Mouse (Mus musculus): ENCODE measurements at regions not wholly inside any gene's neighbourhood (a gene's known extent, or its start where the extent isn't known, plus 50 kb on each side); places are given as distances from the start of the nearest gene placed in this dataset.
"Not testable (repeated sequence)": the region's sequence is repeated elsewhere in the genome, so short reads cannot be mapped to it uniquely, and the experiment has no call there.

- Histone ChIP-seq H3K9ac (ENCODE audit: low read length) (no peak overlapping the region), H3K4me2 (no peak overlapping the region), H3K9me3 (ENCODE audit: control insufficient read depth, low read length) (no peaks in the 10 kb centered on the region), H3K36me3 (ENCODE audit: control insufficient read depth, insufficient read depth, low read length) (no peaks in the 10 kb centered on the region), H3K27me3 (ENCODE audit: control insufficient read depth, insufficient read depth, low read length) (no peaks in the 10 kb centered on the region), H3K4me3 (ENCODE audit: low read depth, low read length) (no peak overlapping the region), H3K4me1 (ENCODE audit: control insufficient read depth, insufficient read depth, low read length) (no peaks in the 10 kb centered on the region), H3K27ac (ENCODE audit: low read depth, low read length) (no peak overlapping the region)
- DNase-seq (ENCODE audit: low spot score, missing footprints) (no peak), ATAC-seq (ENCODE audit: low FRiP score) (no peak)
These were observed 130.9 kb downstream of the Gmnc start for GRCm38 (mm10) chr16:26860566-26860965.

- Histone ChIP-seq H3K4me1 (ENCODE audit: control insufficient read depth, insufficient read depth, low read length) (no peaks in the 10 kb centered on the region), H3K27ac (ENCODE audit: low read depth, low read length) (no peak overlapping the region)
- 83% methylated on average over 1 of the region's 1 CpGs for WGBS
These were observed 142.3 kb downstream of the Gmnc start for GRCm38 (mm10) chr16:26849191-26849590.

GRCm38 (mm10) chr16:26827006-26827405 lies 164.4 kb downstream of the Gmnc start:
- DNase-seq (ENCODE audit: low spot score, missing footprints), result no peak
- 87% methylated on average over 3 of the region's 3 CpGs for whole genome bisulfite sequencing
- Histone ChIP-seq H3K9me3 (ENCODE audit: control insufficient read depth, low read length) (no peaks in the 10 kb centered on the region), H3K4me3 (ENCODE audit: low read depth, low read length) (no peak overlapping the region), H3K27ac (ENCODE audit: low read depth, low read length) (no peak overlapping the region), H3K9ac (ENCODE audit: low read length) (no peak overlapping the region), H3K27me3 (ENCODE audit: control insufficient read depth, insufficient read depth, low read length) (no peaks in the 10 kb centered on the region), H3K4me1 (ENCODE audit: control insufficient read depth, insufficient read depth, low read length) (no peaks in the 10 kb centered on the region), H3K36me3 (ENCODE audit: control insufficient read depth, insufficient read depth, low read length) (no peaks in the 10 kb centered on the region), H3K4me2 (no peak overlapping the region)
- no peak for ATAC-seq (ENCODE audit: low FRiP score)

More at GRCm38 (mm10) chr16:26849191-26849590, 142.3 kb downstream of the Gmnc start:
- ATAC-seq (ENCODE audit: low FRiP score), result no peak
- no peak overlapping the region for H3K4me3 ChIP-seq (ENCODE audit: low read depth, low read length)
- no peak overlapping the region for H3K9ac ChIP-seq (ENCODE audit: low read length)
- no peaks in the 10 kb centered on the region for H3K27me3 ChIP-seq (ENCODE audit: control insufficient read depth, insufficient read depth, low read length)
- peak; percentile 8 for DNase-seq (ENCODE audit: low spot score, missing footprints)
- no peak overlapping the region for H3K4me2 ChIP-seq
- H3K36me3 ChIP-seq (ENCODE audit: control insufficient read depth, insufficient read depth, low read length), result no peaks in the 10 kb centered on the region
- no peaks in the 10 kb centered on the region for H3K9me3 ChIP-seq (ENCODE audit: control insufficient read depth, low read length)

- not testable (repeated sequence) for H3K27me3 ChIP-seq (ENCODE audit: control insufficient read depth, insufficient read depth, low read length); H3K36me3 ChIP-seq (ENCODE audit: control insufficient read depth, insufficient read depth, low read length); DNase-seq (ENCODE audit: low spot score, missing footprints); H3K4me2 ChIP-seq; H3K9me3 ChIP-seq (ENCODE audit: control insufficient read depth, low read length); H3K27ac ChIP-seq (ENCODE audit: low read depth, low read length); H3K4me3 ChIP-seq (ENCODE audit: low read depth, low read length); ATAC-seq (ENCODE audit: low FRiP score); H3K9ac ChIP-seq (ENCODE audit: low read length); H3K4me1 ChIP-seq (ENCODE audit: control insufficient read depth, insufficient read depth, low read length)
- WGBS, result 63% methylated on average over 3 of the region's 6 CpGs
These were observed 180.3 kb downstream of the Gmnc start for GRCm38 (mm10) chr16:26811201-26811600.

GRCm38 (mm10) chr16:26805426-26805825 lies 186.0 kb downstream of the Gmnc start:
- H3K9me3 ChIP-seq (ENCODE audit: control insufficient read depth, low read length), result no peaks in the 10 kb centered on the region
- H3K27ac ChIP-seq (ENCODE audit: low read depth, low read length), result no peak overlapping the region
- 89% methylated on average over 5 of the region's 5 CpGs for WGBS
- ATAC-seq (ENCODE audit: low FRiP score) (no peak), DNase-seq (ENCODE audit: low spot score, missing footprints) (no peak)
- no peak overlapping the region for H3K4me3 ChIP-seq (ENCODE audit: low read depth, low read length)
- H3K36me3 ChIP-seq (ENCODE audit: control insufficient read depth, insufficient read depth, low read length), result no peaks in the 10 kb centered on the region
- H3K4me2 ChIP-seq, result no peak overlapping the region
- H3K9ac ChIP-seq (ENCODE audit: low read length), result no peak overlapping the region
- H3K4me1 ChIP-seq (ENCODE audit: control insufficient read depth, insufficient read depth, low read length), result no peaks in the 10 kb centered on the region
- H3K27me3 ChIP-seq (ENCODE audit: control insufficient read depth, insufficient read depth, low read length), result no peaks in the 10 kb centered on the region

- no peak overlapping the region for H3K4me3 ChIP-seq (ENCODE audit: low read depth, low read length)
- H3K9me3 ChIP-seq (ENCODE audit: control insufficient read depth, low read length), result no peaks in the 10 kb centered on the region
- H3K27ac ChIP-seq (ENCODE audit: low read depth, low read length), result no peak overlapping the region
- ATAC-seq (ENCODE audit: low FRiP score), result no peak
- DNase-seq (ENCODE audit: low spot score, missing footprints), result no peak
- no peak overlapping the region for H3K9ac ChIP-seq (ENCODE audit: low read length)
- 80% methylated on average over 2 of the region's 2 CpGs for WGBS
- no peaks in the 10 kb centered on the region for H3K36me3 ChIP-seq (ENCODE audit: control insufficient read depth, insufficient read depth, low read length)
- no peaks in the 10 kb centered on the region for H3K27me3 ChIP-seq (ENCODE audit: control insufficient read depth, insufficient read depth, low read length)
- H3K4me2 ChIP-seq, result no peak overlapping the region
- H3K4me1 ChIP-seq (ENCODE audit: control insufficient read depth, insufficient read depth, low read length), result no peaks in the 10 kb centered on the region
These were observed 204.3 kb downstream of the Gmnc start for GRCm38 (mm10) chr16:26787042-26787620.

GRCm38 (mm10) chr16:26782331-26782730 lies 200.8 kb downstream of the Il1rap start:
- Histone ChIP-seq H3K4me2 (no peak overlapping the region), H3K9me3 (ENCODE audit: control insufficient read depth, low read length) (no peaks in the 10 kb centered on the region), H3K36me3 (ENCODE audit: control insufficient read depth, insufficient read depth, low read length) (no peaks in the 10 kb centered on the region), H3K27me3 (ENCODE audit: control insufficient read depth, insufficient read depth, low read length) (no peaks in the 10 kb centered on the region), H3K4me3 (ENCODE audit: low read depth, low read length) (no peak overlapping the region), H3K9ac (ENCODE audit: low read length) (no peak overlapping the region), H3K27ac (ENCODE audit: low read depth, low read length) (no peak overlapping the region), H3K4me1 (ENCODE audit: control insufficient read depth, insufficient read depth, low read length) (no peaks in the 10 kb centered on the region)
- DNase-seq (ENCODE audit: low spot score, missing footprints) (no peak), ATAC-seq (ENCODE audit: low FRiP score) (no peak)
- 82% methylated on average over 2 of the region's 2 CpGs for WGBS
